Mouse (Mus musculus) telencephalon, adult 2 months (tissue): ENCODE measurements around the gene Fgd1.

ENCODE experiments used
- DNase-seq: peaks from one replicate; pipeline ENCODE4 v3.0.0-alpha.2; 2011; ENCODE audit warnings: low read depth, low spot score

Gene Fgd1

GRCm38 (mm10) chrX:151087418-151087817, 41.5 kb downstream of the Fgd1 start:
- DNase-seq = peak; percentile 62

DNA sequence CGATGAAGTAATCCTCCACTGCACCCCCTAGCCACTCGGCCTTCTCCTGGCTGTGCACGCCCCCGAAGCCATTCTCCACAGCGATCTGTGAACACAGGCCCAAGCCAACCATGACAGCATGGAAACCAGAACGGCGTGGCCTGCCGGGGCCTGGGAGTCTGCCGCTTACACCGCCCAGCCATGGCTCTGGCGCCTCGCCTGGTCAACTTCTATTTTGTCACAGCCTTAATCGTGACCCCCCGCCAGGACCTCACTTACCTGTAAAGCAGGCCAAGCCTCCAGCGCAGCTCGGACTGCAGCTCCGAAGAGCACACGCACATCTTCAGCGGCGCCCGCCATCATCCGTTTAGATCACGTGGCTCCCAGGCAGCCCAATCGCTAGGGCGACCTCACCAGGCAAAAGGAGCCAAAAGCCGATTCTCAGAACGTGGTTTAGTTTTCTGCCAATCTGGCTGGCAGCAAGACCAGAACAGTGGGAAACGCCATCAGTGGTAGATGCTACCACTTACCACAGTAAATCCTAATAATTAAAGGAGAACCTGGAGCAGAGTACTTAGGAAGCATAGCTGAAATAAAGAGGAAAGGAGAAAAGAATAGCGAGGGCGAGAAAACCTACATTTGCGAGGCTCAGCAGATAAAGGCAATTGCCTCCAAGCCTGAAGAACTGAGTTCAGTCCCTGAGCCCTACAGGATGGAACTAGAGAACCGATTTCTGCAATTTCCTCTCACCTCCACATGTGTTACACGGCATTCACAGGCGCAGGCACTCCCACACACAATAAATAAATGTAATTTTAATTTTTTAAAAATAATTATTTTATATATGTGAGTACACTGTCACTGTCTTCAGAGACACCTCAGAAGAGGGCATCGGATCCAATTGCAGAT, 50.5 kb downstream of the Fgd1 start, which contains the start of gene Tsr2:
Tsr2 (minus strand) TSS at position 373 of the 888 bp plus-strand sequence.
- DNase-seq = peak; percentile 75

- no peak for DNase-seq
Measured at GRCm38 (mm10) chrX:151107301-151108067, 61.5 kb downstream of the Fgd1 start.

GRCm38 (mm10) chrX:151116795-151117194, 70.8 kb downstream of the Fgd1 start:
- no peak for DNase-seq

GRCm38 (mm10) chrX:151117432-151117831, 71.5 kb downstream of the Fgd1 start:
- no peak for DNase-seq

DNA sequence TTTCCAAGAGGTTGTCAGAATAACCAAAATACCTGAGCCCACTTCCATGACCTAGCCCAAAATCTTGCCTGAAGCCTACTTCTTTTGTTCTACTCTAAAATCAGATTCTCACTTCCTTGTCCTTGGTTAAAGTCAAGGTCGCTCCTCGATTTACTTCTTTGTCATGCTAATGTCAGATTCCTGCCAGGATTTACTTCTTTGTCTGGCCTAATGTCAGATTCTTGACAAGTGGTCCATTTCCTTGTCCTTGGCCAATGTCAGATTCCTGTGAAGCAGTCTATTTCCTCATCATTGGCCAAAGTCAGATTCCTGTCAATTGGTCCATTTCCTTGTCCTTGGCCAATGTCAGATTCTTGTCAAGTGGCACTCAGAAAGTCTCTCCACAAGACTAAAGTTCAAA, 78.0 kb downstream of the Fgd1 start:
- DNase-seq = no peak

- DNase-seq = no peak
Measured at GRCm38 (mm10) chrX:151130493-151130892, 84.5 kb downstream of the Fgd1 start.

DNA sequence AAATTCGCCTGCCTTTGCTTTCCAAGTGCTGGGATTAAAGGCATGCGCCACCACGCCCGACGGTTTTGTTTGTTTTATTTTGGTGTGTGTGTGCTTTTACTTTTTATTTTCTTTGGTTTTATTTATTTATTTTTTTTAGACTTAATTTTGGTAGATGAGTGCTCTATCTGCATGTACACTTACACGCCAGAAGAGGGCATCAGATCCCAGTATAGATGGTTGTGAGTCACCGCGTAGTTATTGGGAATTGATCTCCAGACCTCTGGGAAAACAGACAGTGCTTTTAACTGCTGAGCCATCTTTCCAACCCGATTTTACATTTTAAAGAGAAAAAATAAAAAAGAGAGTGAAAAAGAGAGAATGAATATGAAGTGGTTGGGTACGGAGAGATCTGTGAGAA, 86.8 kb downstream of the Fgd1 start:
- no peak for DNase-seq
